Mouse (Mus musculus): ENCODE results near the gene Atad1. TPM values are rescaled to one million over a fixed set of nuclear protein-coding genes. Genes with fewer than 3 reads are reported as not detected.

Gene Atad1
- polyA plus RNA-seq, 1 experiment from 2014 or later: 49.6 TPM

DNA sequence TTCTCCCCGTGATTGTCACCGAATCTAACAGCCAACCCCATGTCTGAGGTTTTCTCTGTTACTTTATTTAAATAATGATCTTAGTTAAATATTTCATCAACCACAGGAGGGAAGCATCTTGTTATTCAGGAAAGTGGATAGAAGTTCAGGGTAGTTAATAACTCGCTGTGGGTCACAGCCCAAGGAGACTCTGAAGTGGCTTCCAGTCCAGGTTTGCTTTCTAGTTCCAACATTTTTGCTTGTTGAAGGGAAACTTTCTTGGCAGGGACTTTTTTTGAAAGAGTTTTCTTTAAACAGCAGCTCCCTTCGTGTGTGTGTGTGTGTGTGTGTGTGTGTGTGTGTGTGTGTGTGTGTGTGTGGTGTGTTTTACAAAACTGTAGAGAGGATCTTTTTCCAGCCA is 112.0 kb downstream of the Atad1 start:
- Histone ChIP-seq H3K9ac (ENCODE audit: low read depth, low read length) (no peak overlapping the region), H3K27ac (ENCODE audit: low read depth, low read length) (no peak overlapping the region), H3K9me3 (ENCODE audit: control insufficient read depth) (no peaks in the 10 kb centered on the region), H3K36me3 (ENCODE audit: control insufficient read depth, insufficient read depth) (no peaks in the 10 kb centered on the region), H3K27me3 (replicated peaks; ENCODE audit: control insufficient read depth, insufficient read depth, low read length) (no peaks in the 10 kb centered on the region), H3K4me2 (replicated peaks; ENCODE audit: low read depth) (no peak overlapping the region), H3K4me3 (ENCODE audit: low read depth, low read length) (no peak overlapping the region), H3K4me1 (replicated peaks; ENCODE audit: control insufficient read depth, insufficient read depth, low read length) (no peaks in the 10 kb centered on the region)
- no peak for ATAC-seq
- WGBS: 82% methylated on average over 4 of the region's 4 CpGs
- TF ChIP-seq CTCF (IDR thresholded peaks at IDR 0.05; ENCODE audit: low read depth): no peak

DNA sequence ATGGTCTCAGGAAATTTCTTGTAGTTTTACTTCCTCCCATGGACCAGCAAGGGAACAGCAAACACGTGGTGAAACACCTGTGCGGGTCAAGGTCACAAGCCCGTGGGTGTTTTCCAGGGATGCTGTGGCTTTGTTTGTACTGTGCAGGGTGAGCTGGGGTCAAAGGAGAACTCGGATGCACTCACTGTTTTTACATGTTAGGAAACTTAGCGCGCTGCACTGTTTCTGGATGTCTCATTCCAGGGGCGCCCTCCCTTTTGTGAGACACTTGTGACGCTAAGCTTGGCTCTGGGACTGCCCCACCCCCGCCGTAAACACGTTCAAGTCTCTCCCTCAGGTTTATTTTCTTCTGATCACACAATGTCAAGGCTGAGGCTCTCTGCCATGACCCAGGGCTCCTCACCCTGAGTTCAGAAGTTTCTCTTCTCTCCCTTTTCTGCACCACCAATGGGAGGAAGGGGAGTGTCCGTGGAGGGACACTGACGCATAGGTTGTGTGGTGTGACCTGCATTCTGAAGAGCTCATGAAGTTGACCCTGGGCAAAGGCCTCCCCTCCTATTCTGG is 112.7 kb downstream of the Atad1 start:
- WGBS: 47% methylated on average over 13 of the region's 13 CpGs
- no peak overlapping the region for H3K27ac ChIP-seq (ENCODE audit: low read depth, low read length)
- ATAC-seq: no peak
- no peaks in the 10 kb centered on the region for H3K36me3 ChIP-seq (ENCODE audit: control insufficient read depth, insufficient read depth)
- H3K9me3 ChIP-seq (ENCODE audit: control insufficient read depth): no peaks in the 10 kb centered on the region
- H3K9ac ChIP-seq (ENCODE audit: low read depth, low read length): no peak overlapping the region
- H3K27me3 ChIP-seq (replicated peaks; ENCODE audit: control insufficient read depth, insufficient read depth, low read length): no peaks in the 10 kb centered on the region
- no peak for TF ChIP-seq CTCF (IDR thresholded peaks at IDR 0.05; ENCODE audit: low read depth)
- no peak overlapping the region for H3K4me3 ChIP-seq (ENCODE audit: low read depth, low read length)
- no peak overlapping the region for H3K4me2 ChIP-seq (replicated peaks; ENCODE audit: low read depth)
- H3K4me1 ChIP-seq (replicated peaks; ENCODE audit: control insufficient read depth, insufficient read depth, low read length): no peaks in the 10 kb centered on the region

DNA sequence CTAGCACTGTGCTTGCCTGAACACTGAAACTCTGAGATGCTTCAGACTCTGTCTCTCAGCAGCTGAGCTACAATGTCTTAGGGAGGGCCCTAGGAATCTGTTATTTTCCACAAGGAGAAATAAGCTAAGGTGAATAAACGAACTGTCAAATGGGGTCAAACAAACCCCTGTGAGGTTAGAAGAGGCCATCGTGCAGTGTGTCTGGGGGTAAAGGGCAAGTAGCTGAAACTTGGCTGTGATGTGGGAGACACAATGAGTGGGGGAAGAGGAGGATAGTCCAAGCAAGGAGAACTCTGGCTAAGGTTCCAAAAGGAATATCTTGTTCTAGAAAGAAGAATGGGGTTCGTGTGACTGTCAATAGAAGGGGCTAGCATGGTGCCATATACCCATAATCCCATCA is 117.4 kb downstream of the Atad1 start:
- Histone ChIP-seq H3K9ac (ENCODE audit: low read depth, low read length) (no peak overlapping the region), H3K27me3 (replicated peaks; ENCODE audit: control insufficient read depth, insufficient read depth, low read length) (no peaks in the 10 kb centered on the region), H3K9me3 (ENCODE audit: control insufficient read depth) (no peaks in the 10 kb centered on the region), H3K4me3 (ENCODE audit: low read depth, low read length) (no peak overlapping the region), H3K27ac (ENCODE audit: low read depth, low read length) (no peak overlapping the region), H3K4me2 (replicated peaks; ENCODE audit: low read depth) (no peak overlapping the region), H3K36me3 (ENCODE audit: control insufficient read depth, insufficient read depth) (peaks cover 3% of the 10 kb centered on the region; the same call in 1 of the 2 replicates), H3K4me1 (replicated peaks; ENCODE audit: control insufficient read depth, insufficient read depth, low read length) (no peaks in the 10 kb centered on the region)
- 58% methylated on average over 3 of the region's 3 CpGs for WGBS
- ATAC-seq: no peak
- TF ChIP-seq CTCF (IDR thresholded peaks at IDR 0.05; ENCODE audit: low read depth): no peak

Other genes with a start within 250 kb of the Atad1 start
- gene Papss2, start 144.0 kb downstream of the Atad1 start, polyA plus RNA-seq (2015; fragmentation: Nextera tagmentation; extraction: Ambion mirVana): 27.6 and 34.7 TPM in 2 replicates
- gene Pten, start 17.7 kb upstream of the Atad1 start, polyA plus RNA-seq (2015; fragmentation: Nextera tagmentation; extraction: Ambion mirVana): 13.2 and 16.1 TPM in 2 replicates